Mouse (Mus musculus) left cerebral cortex, postnatal 10 days (tissue): Measurements from ENCODE around the gene Ahdc1. TPM values are rescaled to one million over a fixed set of nuclear protein-coding genes. Genes with fewer than 3 reads are reported as not detected.

Experiments
- DNase-seq, 2 experiments: peaks; one replicate each; pipeline ENCODE4 v3.0.0; 2021 to 2022; ENCODE audit warnings: low spot score in 2 of 2, mixed read lengths in 1 of 2; ENCODE audit errors: extremely low spot score in 1 of 2
- intact Hi-C: fragments of 180-260 bp; cut with DNase I; formaldehyde crosslinking; loops from one replicate; pipeline ENCODE4 v1.15.1; 2025
- total RNA-seq, 2 experiments: library from RNA; stranded (reverse); gene quantifications; 2 replicates each; pipeline ENCODE4 v1.2.3; 2021

Ahdc1 gene
- total RNA-seq, 2 experiments from 2014 or later = 70.0 to 71.1 TPM

DNA sequence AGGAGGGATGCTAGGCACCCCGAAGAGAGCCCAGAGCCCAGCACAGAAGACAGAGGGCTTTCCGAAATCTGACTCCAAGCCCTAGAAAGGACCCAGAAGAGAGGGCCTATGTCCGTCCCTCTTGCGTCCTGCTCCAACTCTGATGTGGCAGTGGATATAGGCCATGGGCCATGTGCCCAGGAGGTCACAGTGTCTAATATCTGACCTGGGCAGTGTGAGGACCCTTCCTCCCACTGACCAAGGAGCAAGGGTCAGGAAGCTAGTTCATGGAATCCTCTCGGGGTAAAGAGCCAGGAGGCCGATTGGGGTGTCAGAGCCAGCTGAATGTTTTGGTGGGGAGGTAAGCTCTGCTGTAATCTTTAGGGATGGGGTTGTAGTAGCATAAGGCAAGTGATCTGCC, 17.8 kb downstream of the Ahdc1 start:
- intact Hi-C loops = no loop called here
- DNase-seq = no peak

- intact Hi-C loops = no loop called here
- DNase-seq = no peak
Measured at GRCm38 (mm10) chr4:133032410-133033095, 21.5 kb downstream of the Ahdc1 start.

GRCm38 (mm10) chr4:133034478-133034877, 23.4 kb downstream of the Ahdc1 start:
- DNase-seq = no peak
- intact Hi-C loops = no loop called here

DNA sequence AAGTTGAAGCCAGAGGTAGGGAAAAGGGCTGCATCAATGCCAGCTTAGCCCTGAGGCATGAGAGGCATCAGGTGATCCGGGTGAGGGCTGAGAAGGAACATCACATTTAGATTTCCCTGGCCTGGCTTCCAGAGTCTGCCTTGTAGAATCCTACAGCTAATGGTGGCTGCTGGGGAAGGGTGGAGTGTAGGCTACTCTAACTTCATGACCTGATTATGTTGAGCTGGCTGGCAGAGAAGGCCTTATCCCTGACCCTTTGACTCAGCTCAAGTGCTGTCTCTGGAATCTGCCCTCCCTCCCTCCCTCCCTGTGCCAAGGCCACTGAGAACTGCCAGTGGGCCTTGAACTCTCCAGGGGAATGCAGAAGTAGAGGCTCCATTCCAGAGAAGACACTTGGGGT, 24.4 kb downstream of the Ahdc1 start:
- DNase-seq = no peak
- intact Hi-C loops = no loop called here

DNA sequence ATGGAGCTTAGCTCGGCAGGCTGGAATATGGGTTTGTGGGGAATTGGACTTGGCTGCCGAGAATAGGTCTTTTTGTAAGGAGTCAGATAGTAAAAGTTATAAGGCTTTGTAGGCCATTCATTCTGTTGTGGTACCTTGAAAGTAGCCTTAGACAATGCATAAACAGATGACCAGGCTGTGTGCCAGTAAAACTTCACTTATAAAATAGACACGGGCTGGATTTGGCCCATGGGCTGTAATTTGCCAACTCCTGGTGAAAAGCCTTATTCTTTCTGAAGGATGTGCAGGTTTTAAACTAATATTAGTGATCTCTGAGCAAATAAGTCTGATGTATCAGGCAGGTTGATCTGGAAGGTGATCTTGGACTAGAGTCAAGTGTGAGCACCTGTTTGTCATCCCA, 24.9 kb downstream of the Ahdc1 start:
- intact Hi-C loops = no loop called here
- DNase-seq = no peak

DNA sequence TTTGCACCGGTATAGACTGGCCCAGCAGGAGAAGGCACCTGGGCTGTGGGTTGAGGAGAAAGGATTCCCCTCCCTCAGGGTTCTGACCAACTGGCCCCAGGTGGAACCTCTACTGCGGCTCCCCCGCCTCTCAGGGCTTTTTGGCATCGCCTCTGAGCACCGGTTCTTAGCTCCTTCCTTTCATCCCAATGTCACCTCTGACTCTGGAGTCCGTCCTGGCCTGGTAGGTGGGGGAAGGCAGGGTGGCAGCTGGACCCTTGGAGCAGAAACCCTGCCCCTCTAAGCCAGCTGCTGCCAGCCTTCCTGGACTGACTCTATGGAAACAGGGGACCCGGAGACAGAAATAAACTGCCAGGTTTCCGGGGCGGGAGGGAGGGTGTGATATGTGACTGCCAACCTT, 26.2 kb downstream of the Ahdc1 start:
- DNase-seq = peak in 1 of 2 experiments; percentile 24
- intact Hi-C loops = no loop called here

DNA sequence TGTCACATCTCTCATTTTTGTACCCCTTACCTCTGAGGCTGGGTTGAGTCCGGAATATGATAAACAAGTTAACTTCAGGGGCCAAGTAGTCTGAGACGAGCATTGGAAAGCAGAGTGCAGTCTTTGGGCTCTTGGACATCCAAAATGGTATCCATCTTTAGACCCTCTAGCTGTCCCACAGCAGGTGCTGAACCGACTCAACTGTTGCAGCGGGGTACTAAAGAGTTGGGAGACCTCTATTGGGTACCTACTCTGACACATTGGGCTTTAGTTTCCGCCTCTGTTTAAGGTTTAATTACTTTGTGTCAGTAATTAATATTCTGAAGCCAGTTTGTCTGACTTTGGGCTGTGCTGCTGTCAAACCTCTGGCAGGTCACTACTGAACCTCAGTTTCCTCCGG, 26.7 kb downstream of the Ahdc1 start:
- intact Hi-C loops = no loop called here
- DNase-seq = no peak

- no peak for DNase-seq
- intact Hi-C loops = no loop called here
Measured at GRCm38 (mm10) chr4:133038521-133039115, 27.6 kb downstream of the Ahdc1 start.

- intact Hi-C loops = no loop called here
- DNase-seq = peak in 1 of 2 experiments; percentile 77
Measured at GRCm38 (mm10) chr4:133039116-133039819, 28.2 kb downstream of the Ahdc1 start.

DNA sequence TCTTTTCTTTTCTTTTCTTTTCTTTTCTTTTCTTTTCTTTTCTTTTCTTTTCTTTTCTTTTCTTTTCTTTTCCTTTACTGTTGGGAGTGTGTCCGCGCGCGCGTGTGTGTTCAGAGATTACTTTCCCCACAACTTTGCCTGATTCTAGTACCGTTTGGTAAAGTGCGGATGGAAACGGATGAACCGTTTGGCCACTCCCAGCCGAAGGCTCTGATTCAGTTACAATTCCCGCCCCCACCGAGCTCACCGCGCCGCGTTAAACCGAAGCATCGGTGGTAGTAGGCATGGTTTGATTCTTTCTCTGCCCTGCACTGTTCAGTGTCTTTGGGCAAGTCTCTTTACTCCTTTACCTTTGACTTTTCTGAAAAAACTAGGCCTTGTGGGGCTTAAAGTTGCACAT, 28.8 kb downstream of the Ahdc1 start:
- intact Hi-C loops = no loop called here
- no peak for DNase-seq

GRCm38 (mm10) chr4:133040241-133040904, 29.3 kb downstream of the Ahdc1 start:
- intact Hi-C loops = no loop called here

DNA sequence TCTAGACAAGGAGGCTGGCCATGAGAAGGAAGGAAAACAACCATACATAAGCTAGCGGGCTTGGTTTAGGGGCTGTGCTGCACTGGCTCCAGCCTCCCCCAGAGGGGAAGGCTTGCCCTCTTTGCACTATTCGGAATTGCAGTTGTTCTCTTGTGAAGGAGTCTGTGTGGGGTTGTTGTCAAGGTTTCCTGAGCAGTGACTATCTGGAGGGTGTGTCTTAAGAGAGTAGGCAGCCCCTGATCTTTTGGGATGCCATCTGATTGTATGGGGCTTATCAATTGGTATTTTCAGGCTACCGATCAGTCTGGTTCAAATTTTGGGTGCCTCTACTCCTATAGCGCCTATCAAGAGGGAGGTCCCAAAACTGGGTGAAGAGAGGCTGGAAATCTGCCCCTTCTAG, 31.2 kb downstream of the Ahdc1 start:
- intact Hi-C loops = no loop called here
- DNase-seq = no peak

More at GRCm38 (mm10) chr4:133040241-133040904, 29.3 kb downstream of the Ahdc1 start:
- peak in 1 of 2 experiments; percentile 44 for DNase-seq

DNA sequence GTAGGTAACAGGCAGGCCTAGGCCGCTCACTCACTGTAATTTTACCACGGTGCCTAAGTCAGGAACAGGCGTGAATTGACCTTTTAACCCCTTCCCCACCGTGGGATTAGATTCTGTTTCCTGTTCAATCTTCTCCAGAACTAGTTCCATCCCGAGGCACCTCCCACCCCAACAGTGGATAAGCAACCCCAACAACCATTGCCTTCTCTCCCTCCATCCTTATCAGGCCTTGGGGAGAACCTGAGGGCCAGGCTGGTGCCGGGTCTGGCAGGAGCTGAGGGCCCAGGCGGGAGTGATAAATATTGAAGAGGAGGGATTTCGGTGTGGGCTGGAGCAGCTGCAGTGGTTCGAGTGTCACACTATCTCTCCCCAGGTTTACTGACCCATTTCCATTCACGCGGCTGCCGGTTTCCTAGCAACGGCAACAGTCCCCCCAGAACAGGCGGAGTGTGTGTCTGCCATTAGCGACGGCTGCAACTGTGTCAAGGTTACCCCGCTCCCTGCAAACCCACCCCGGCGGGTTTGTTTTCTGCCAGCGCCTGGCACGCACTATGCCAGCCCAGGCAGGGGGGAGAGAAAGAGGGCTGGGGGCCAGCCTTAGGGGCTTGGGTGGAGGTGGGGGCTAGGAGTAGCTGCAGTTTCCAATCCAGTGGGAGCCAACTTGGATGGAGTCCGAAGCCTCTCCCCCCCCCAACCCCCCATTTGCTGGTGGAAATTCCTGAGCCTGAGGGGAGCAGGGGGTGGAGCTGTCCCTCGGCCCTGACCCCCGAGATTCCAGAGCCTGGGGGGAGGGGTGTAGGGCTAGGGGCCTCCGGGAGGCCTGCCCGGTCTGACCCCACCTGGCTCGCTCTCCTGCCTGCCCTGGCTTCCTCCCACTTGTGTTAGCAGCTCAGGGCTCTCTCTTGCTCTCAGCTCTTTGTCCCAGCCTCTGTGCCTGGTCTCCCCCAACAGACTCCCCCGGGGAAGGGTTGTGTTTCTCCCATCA, 31.9 kb downstream of the Ahdc1 start:
- DNase-seq = peak; percentile 49 to 78
- intact Hi-C loops = no loop called here

- intact Hi-C loops = no loop called here
- DNase-seq = peak in 1 of 2 experiments; percentile 39
Measured at GRCm38 (mm10) chr4:133043798-133044646, 33.0 kb downstream of the Ahdc1 start.

- peak in 1 of 2 experiments; percentile 47 for DNase-seq
- intact Hi-C loops = no loop called here
Measured at GRCm38 (mm10) chr4:133044647-133045094, 33.6 kb downstream of the Ahdc1 start.

- peak in 1 of 2 experiments; percentile 40 for DNase-seq
- intact Hi-C loops = no loop called here
Measured at GRCm38 (mm10) chr4:133045771-133046474, 34.9 kb downstream of the Ahdc1 start.
